Mouse (Mus musculus): Measurements from ENCODE around the gene Gm27021. TPM values are rescaled to one million over a fixed set of nuclear protein-coding genes. Genes with fewer than 3 reads are reported as not detected.
A peak's percentile ranks its signal among the peaks of the same experiment; 100 is the strongest.

Gm27021 gene
- total and polyA plus RNA-seq, 2 experiments from 2014 or later: 7.0 to 12.4 TPM

- Histone ChIP-seq H3K27ac (ENCODE audit: low read depth, low read length) (no peak overlapping the region), H3K27me3 (ENCODE audit: insufficient read depth, low read length) (no peaks in the 10 kb centered on the region), H3K4me1 (ENCODE audit: insufficient read depth) (no peaks in the 10 kb centered on the region), H3K4me2 (ENCODE audit: low read depth) (no peak overlapping the region), H3K9me3 (ENCODE audit: low read length) (no peaks in the 10 kb centered on the region), H3K36me3 (ENCODE audit: insufficient read depth) (no peaks in the 10 kb centered on the region), H3K4me3 (ENCODE audit: low read depth, low read length) (no peak overlapping the region), H3K9ac (no peak overlapping the region)
- no peak for TF ChIP-seq CTCF (IDR thresholded peaks at IDR 0.05; ENCODE audit: low read depth)
- 78% methylated on average over 9 of the region's 9 CpGs for WGBS
- DNase-seq (no peak), ATAC-seq (peak; percentile 14; the same call in 1 of the 2 replicates)
These were observed 60.4 kb downstream of the Gm27021 start for GRCm38 (mm10) chr8:120607460-120607859.

GRCm38 (mm10) chr8:120602672-120603071 lies 65.2 kb downstream of the Gm27021 start:
- no peaks in the 10 kb centered on the region for H3K27me3 ChIP-seq (ENCODE audit: insufficient read depth, low read length)
- peak; percentile 32 for ATAC-seq
- no peak overlapping the region for H3K9ac ChIP-seq
- no peak overlapping the region for H3K4me2 ChIP-seq (ENCODE audit: low read depth)
- no peak for DNase-seq
- H3K4me3 ChIP-seq (ENCODE audit: low read depth, low read length): no peak overlapping the region
- peaks cover 5% of the 10 kb centered on the region; the same call in 1 of the 2 replicates for H3K4me1 ChIP-seq (ENCODE audit: insufficient read depth)
- 34% methylated on average over 6 of the region's 6 CpGs for WGBS
- no peaks in the 10 kb centered on the region for H3K9me3 ChIP-seq (ENCODE audit: low read length)
- no peak overlapping the region for H3K27ac ChIP-seq (ENCODE audit: low read depth, low read length)
- no peaks in the 10 kb centered on the region for H3K36me3 ChIP-seq (ENCODE audit: insufficient read depth)
- TF ChIP-seq CTCF (IDR thresholded peaks at IDR 0.05; ENCODE audit: low read depth): no peak

DNA sequence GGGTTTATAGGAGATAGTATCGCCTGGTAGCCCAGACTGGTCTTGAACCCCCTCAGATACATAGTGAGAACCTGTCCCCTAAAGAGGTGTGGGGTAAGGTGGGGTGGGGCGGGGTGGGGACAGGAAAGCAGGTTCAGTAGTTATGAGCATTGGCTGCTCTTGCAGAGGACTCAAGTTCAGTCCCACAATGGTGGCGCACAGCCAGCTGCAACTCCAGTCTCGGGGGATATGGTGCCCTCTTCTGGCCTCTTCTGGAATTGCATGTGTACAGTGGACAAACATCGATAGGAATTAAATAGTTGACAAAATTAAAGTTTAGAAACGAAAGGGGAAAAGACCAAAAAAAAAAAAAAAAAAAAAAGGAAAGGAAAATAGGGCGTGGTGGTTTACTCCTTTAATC lies 68.4 kb downstream of the Gm27021 start:
- peaks cover 5% of the 10 kb centered on the region; the same call in 1 of the 2 replicates for H3K4me1 ChIP-seq (ENCODE audit: insufficient read depth)
- WGBS: 45% methylated on average over 7 of the region's 7 CpGs
- no peaks in the 10 kb centered on the region for H3K27me3 ChIP-seq (ENCODE audit: insufficient read depth, low read length)
- peak; percentile 69 for TF ChIP-seq CTCF (IDR thresholded peaks at IDR 0.05; ENCODE audit: low read depth)
- H3K4me3 ChIP-seq (ENCODE audit: low read depth, low read length): no peak overlapping the region
- H3K4me2 ChIP-seq (ENCODE audit: low read depth): no peak overlapping the region
- H3K36me3 ChIP-seq (ENCODE audit: insufficient read depth): no peaks in the 10 kb centered on the region
- ATAC-seq: no peak
- H3K9me3 ChIP-seq (ENCODE audit: low read length): no peaks in the 10 kb centered on the region
- DNase-seq: peak; percentile 81
- H3K9ac ChIP-seq: no peak overlapping the region
- 0 out of 2 replicates have a peak overlapping the region, but pooled peaks have one; percentile 23 for H3K27ac ChIP-seq (ENCODE audit: low read depth, low read length)

DNA sequence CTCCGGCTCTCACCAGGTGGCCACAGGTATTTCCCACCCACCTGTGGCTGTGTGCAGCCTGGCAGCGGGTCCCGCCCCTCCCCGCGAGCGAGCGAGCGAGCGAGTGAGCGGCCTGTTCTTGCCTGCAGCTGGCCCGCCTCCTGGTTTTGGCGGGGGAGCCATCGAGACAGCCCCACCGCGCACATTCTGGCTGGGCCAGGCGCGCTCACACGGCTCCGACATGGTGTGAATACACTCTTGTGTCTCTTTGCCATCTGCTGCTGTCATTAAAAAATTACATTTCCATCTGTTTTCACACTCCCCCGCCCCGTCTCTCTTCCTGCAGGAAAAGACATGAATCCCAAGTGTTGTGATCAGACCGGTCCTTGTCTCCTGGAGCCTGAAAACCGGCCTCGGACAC lies 69.3 kb downstream of the Gm27021 start:
- Histone ChIP-seq H3K27me3 (ENCODE audit: insufficient read depth, low read length) (no peaks in the 10 kb centered on the region), H3K4me2 (ENCODE audit: low read depth) (peak overlapping the region; percentile 24), H3K4me3 (ENCODE audit: low read depth, low read length) (no peak overlapping the region), H3K9me3 (ENCODE audit: low read length) (no peaks in the 10 kb centered on the region), H3K27ac (ENCODE audit: low read depth, low read length) (peak overlapping the region; percentile 62), H3K4me1 (ENCODE audit: insufficient read depth) (peaks cover 5% of the 10 kb centered on the region; the same call in 1 of the 2 replicates), H3K9ac (no peak overlapping the region), H3K36me3 (ENCODE audit: insufficient read depth) (no peaks in the 10 kb centered on the region)
- ATAC-seq (peak; percentile 92), DNase-seq (peak; percentile 92)
- no peak for TF ChIP-seq CTCF (IDR thresholded peaks at IDR 0.05; ENCODE audit: low read depth)
- WGBS: 26% methylated on average over 24 of the region's 24 CpGs

DNA sequence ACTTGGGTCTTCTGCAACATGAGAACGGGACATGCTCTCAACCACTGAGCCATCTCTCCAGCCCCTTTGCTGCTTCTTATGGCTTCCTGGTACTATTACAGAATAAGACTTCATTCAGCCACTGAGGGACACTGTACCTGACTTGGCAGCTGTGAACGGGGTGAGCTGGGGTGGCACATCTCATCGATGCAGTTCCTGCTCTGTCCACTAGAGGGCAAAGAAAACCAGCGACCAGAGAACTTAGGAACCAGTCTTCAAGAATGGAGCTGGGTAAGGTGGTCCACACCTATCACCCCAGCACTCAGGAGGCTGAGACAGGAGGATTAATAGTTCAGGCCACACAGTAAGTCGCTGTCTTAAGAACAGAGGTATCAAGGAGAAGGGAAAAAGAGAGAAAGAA lies 71.9 kb downstream of the Gm27021 start:
- H3K9me3 ChIP-seq (ENCODE audit: low read length): no peaks in the 10 kb centered on the region
- no peak overlapping the region for H3K9ac ChIP-seq
- no peak overlapping the region for H3K4me3 ChIP-seq (ENCODE audit: low read depth, low read length)
- H3K27me3 ChIP-seq (ENCODE audit: insufficient read depth, low read length): no peaks in the 10 kb centered on the region
- H3K4me2 ChIP-seq (ENCODE audit: low read depth): no peak overlapping the region
- H3K36me3 ChIP-seq (ENCODE audit: insufficient read depth): no peaks in the 10 kb centered on the region
- H3K27ac ChIP-seq (ENCODE audit: low read depth, low read length): no peak overlapping the region
- DNase-seq: peak; percentile 73
- 9% methylated on average over 5 of the region's 5 CpGs for WGBS
- no peak for ATAC-seq
- H3K4me1 ChIP-seq (ENCODE audit: insufficient read depth): peaks cover 11% of the 10 kb centered on the region
- peak; percentile 89 for TF ChIP-seq CTCF (IDR thresholded peaks at IDR 0.05; ENCODE audit: low read depth)

GRCm38 (mm10) chr8:120594571-120594970 lies 73.3 kb downstream of the Gm27021 start:
- H3K4me1 ChIP-seq (ENCODE audit: insufficient read depth): peaks cover 11% of the 10 kb centered on the region
- no peaks in the 10 kb centered on the region for H3K36me3 ChIP-seq (ENCODE audit: insufficient read depth)
- no peak overlapping the region for H3K9ac ChIP-seq
- no peak for DNase-seq
- no peak overlapping the region for H3K4me2 ChIP-seq (ENCODE audit: low read depth)
- ATAC-seq: no peak
- peak; percentile 53 for TF ChIP-seq CTCF (IDR thresholded peaks at IDR 0.05; ENCODE audit: low read depth)
- H3K4me3 ChIP-seq (ENCODE audit: low read depth, low read length): no peak overlapping the region
- H3K27me3 ChIP-seq (ENCODE audit: insufficient read depth, low read length): no peaks in the 10 kb centered on the region
- H3K9me3 ChIP-seq (ENCODE audit: low read length): no peaks in the 10 kb centered on the region
- no peak overlapping the region for H3K27ac ChIP-seq (ENCODE audit: low read depth, low read length)
- 90% methylated on average over 5 of the region's 5 CpGs for WGBS

DNA sequence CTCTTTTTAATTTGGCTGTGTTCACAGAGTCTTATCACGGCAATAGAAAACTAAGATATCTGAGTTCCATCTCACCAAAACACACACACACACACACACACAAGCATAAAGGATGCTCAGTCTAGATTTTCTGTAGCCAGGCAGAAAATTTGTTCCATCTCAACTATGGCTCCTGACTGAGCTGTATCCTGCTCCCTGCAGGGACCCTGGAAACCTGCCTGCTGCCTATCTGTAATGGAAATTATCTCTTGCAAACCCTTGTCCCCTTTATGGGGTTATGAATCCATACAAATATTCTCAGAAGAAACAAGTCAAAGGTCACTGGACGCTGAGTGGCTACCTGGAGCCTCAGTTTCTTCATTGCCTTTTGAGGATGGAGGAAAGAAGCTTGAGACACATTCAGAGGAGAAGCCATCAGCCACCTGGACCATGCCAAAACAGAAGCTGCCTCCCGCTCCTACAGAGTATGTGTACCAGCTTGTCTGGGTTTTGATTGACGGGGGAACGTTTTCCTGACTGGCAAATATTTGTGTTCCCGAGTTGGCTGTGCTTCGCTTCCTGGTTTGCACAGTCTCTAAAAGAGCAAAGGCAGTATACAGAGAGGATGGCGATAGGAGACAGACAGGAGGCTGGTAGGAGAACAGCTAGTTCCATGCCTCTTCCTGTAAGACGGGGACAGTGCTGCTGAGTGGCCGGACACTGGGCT lies 76.1 kb downstream of the Gm27021 start:
- Histone ChIP-seq H3K4me3 (ENCODE audit: low read depth, low read length) (no peak overlapping the region), H3K27ac (ENCODE audit: low read depth, low read length) (peak overlapping the region; percentile 54; the same call in 1 of the 2 replicates), H3K4me2 (ENCODE audit: low read depth) (no peak overlapping the region), H3K9ac (no peak overlapping the region; the same call in 1 of the 2 replicates), H3K27me3 (ENCODE audit: insufficient read depth, low read length) (no peaks in the 10 kb centered on the region), H3K4me1 (ENCODE audit: insufficient read depth) (peaks cover 11% of the 10 kb centered on the region; the same call in 1 of the 2 replicates), H3K36me3 (ENCODE audit: insufficient read depth) (no peaks in the 10 kb centered on the region), H3K9me3 (ENCODE audit: low read length) (no peaks in the 10 kb centered on the region)
- no peak for ATAC-seq
- TF ChIP-seq CTCF (IDR thresholded peaks at IDR 0.05; ENCODE audit: low read depth): no peak
- peak; percentile 74 for DNase-seq
- 49% methylated on average over 10 of the region's 10 CpGs for WGBS
